Mouse (Mus musculus): Measurements from ENCODE around the gene Gm17949.

GRCm38 (mm10) chr17:56979524-56979923, 31.7 kb upstream of the Gm17949 start:
- no peak for TF ChIP-seq CTCF (IDR thresholded peaks at IDR 0.05; ENCODE audit: borderline replicate concordance, control insufficient read depth, extremely low read depth, insufficient read depth, low read length, poor library complexity)
- TF ChIP-seq POLR2A (IDR thresholded peaks at IDR 0.05; ENCODE audit: control insufficient read depth, extremely low read depth, insufficient read depth, low read length, poor library complexity): no peak
